In genomic region chr5:100429344-100430075, GRCm38 (mm10) we compare ENCODE assay signal across 8 mouse cellular contexts. TPM values are rescaled to one million over a fixed set of nuclear protein-coding genes. Genes with fewer than 3 reads are reported as not detected.
A peak's percentile ranks its signal among the peaks of the same experiment; 100 is the strongest.
DNase-seq lines count a peak whose midpoint lies in the region; ATAC-seq lines count a peak whose summit lies in the region.

No protein-coding gene starts in this region.

- H3K36me3 ChIP-seq in hindbrain, embryonic 12.5 days, result peaks cover 34% of the 10 kb centered on the region

- H3K27me3 ChIP-seq in hindbrain, embryonic 12.5 days, result no peaks in the 10 kb centered on the region

- H3K4me2 ChIP-seq in hindbrain, embryonic 12.5 days (replicated peaks), result peak overlapping the region; percentile 90

- peak overlapping the region; percentile 89 for H3K9ac ChIP-seq in hindbrain, embryonic 12.5 days

- under 1% methylated on average over 53 of the region's 53 CpGs for WGBS in hindbrain, embryonic 12.5 days

- peaks cover 44% of the 10 kb centered on the region for H3K4me1 ChIP-seq in hindbrain, embryonic 12.5 days

- ATAC-seq in hindbrain, embryonic 12.5 days (ENCODE audit: low FRiP score), result peak; percentile 100

- H3K27ac ChIP-seq in hindbrain, embryonic 12.5 days, result peak overlapping the region; percentile 94

- peak; percentile 98 for DNase-seq in NIH3T3 (ENCODE audit: low read depth)
- DNase-seq in cerebellum, postnatal 10 days, result peak; percentile 94 to 97
- DNase-seq in frontal cortex, postnatal 10 days (ENCODE audit: low spot score in 2 of 2), result peak; percentile 91 to 92
- DNase-seq in layer of hippocampus, postnatal 14 days (ENCODE audit: low spot score in 2 of 2), result peak; percentile 92 to 94
- DNase-seq in lung, postnatal 14 days, result peak; percentile 93
- peak; percentile 90 for DNase-seq in retina, adult 2 months (ENCODE audit: low read depth, low spot score)
- DNase-seq in thymus, postnatal 36 days, result peak; percentile 83 to 88

- no peaks in the 10 kb centered on the region for H3K9me3 ChIP-seq in hindbrain, embryonic 12.5 days (replicated peaks)

- H3K4me3 ChIP-seq in hindbrain, embryonic 12.5 days, result peak overlapping the region; percentile 82

RNA-seq across cellular contexts. Expression of gene Sec31a, which starts 13.5 kb away (rescaled TPM):
- 128 and 141 TPM in 2 replicates for polyA plus RNA-seq in hindbrain, embryonic 12.5 days (2016; fragmentation: Nextera tagmentation; extraction: Ambion mirVana)
- 100 to 1,000 TPM; 101 to 103 TPM for total RNA-seq in layer of hippocampus, postnatal 14 days (2021)

Comparison
In these comparisons a context has a peak if more than half of its experiments do, and no peak if none do; other contexts are left out.
1. Peak in every context shown above with its lines: DNase-seq, ATAC-seq, H3K4me3 ChIP-seq and H3K27ac ChIP-seq.